Mouse (Mus musculus) T-helper 2 cell (primary cell): ENCODE data around the gene Wwox.

ENCODE experiments used
- in situ Hi-C: fragments of 300-600 bp; cut with MboI, MseI; formaldehyde crosslinking; loops from one replicate; pipeline ENCODE4 v1.15.1; 2025; ENCODE audit warnings: high pct_unique_total_duplicates

Gene Wwox

GRCm38 (mm10) chr8:115154096-115154495 lies 714.6 kb downstream of the Wwox start:
- in situ Hi-C loops: no loop called here

- in situ Hi-C loops: no loop called here
These were observed 716.7 kb downstream of the Wwox start for GRCm38 (mm10) chr8:115156142-115156541.

DNA sequence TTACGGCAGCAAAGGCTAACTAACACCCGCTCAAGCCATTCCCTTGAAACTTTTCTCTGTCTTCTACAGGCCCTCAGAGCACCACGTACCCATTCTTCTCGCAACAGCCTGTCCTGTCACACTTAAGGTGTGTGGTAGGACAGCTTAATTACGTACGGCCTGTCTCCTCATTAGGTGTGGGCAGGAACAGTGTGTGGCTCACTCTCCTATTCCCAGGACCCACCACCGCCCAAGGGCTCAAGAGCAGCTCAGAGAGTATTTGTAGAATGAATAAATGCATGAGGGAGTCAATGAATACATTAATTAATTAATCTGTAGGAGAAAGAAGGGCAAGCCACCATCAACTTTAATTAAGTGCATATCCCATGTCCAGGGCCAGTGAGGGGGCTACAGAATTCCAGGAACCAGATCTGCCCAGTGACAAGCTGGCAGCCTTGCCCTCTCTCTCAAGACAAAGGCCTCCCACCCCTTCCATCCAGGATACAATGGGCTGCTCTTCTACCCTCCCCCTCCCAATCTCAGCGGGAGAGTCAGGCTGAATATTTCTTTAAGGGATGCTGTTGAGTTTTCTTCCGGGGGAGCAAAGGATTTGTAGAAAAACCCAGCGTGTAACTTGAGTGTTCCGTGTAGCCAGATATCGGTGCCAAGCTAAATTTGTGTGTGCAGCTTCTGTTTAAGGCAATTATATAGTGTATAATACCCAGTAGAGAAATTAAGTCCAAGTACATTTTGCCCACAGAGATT lies 718.7 kb downstream of the Wwox start:
- in situ Hi-C loops: no loop called here

DNA sequence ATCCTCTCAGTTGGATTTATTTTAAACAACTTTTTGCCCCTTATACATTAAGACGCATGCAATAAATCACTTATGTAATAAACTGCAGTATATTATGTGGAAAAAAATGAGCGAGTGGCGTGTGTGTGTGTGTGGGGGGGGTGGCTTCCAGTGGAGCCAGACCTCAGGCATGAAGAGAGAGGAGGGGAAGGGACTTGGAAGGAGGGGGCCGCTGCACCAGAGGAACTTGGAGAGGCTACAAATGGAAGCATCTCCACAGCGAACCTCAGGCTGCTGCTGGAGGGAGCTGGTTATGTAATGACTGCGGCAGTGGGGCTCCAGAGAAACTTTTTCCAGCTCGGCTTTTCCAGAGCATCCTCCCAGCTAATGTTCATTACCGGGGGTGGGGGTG lies 719.3 kb downstream of the Wwox start:
- in situ Hi-C loops: no loop called here

- in situ Hi-C loops: no loop called here
These were observed 719.8 kb downstream of the Wwox start for GRCm38 (mm10) chr8:115159208-115159607.

DNA sequence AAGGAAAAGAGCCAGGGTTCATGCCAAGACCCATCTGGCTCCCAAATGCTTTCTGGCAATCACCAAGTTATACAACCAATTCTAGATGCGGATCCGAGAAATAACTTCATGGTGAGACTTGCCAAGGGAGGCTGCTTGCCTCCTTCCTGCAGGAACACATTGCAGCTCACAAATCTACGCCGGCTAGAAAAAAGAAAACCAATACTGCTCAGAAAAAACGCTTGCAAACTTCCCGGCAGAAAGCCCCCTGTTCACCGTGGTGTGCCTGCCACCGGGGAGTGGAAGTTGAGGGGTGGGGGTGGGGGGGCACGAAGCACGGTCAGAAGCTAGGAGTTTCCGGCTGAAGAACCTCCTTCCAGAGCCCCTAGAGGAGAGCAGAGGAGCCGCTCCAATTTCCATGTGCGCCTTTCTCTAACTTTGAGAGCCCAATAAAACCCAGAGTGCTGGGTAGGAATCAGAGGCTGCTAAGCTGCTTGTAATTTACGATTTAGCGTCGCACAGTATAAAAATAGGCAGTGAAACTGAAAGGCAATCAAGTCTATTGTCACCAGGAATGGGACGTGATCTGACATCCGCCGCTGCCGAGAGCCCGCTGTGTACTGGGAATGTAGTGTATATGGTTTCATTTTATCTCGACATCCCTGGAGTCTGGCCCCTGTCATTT lies 720.4 kb downstream of the Wwox start:
- in situ Hi-C loops: no loop called here

DNA sequence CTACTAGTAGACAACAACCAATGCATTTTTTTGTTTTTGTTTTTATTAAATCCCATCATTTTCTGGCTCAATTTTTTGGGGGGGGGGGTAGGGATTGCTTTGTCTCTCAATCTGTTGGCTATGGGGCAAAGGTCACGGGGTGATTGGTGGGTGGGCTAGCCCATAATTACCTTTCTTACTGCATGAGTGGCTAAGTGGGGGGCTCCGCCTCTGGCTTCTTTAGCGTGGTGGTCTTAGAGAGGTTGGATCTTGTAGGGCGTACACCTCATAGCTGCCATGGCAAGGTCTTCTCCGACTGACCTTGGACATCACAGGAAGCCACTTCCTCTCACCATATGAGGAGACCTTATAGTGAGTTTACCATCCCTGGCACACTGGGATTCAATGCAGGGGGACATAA lies 721.0 kb downstream of the Wwox start:
- in situ Hi-C loops: no loop called here

DNA sequence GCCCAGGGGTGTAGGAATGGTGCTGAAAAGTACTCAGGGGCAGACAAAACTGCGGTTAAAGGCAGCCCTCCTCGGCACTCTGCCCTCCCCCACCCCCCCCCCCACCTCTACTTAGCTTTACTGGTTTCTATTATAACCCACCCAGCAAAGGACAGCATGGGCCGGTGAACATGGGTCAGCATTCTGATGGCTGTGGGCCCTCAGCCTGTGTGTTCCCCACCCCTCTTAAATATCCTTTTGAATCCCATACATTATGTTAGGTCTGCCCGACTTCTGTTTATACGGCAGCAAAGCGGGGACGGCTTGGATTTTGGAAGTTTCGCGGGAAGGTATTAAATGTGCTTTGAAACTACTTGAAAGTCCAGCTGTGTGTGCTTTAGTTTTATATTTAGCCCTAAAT lies 722.1 kb downstream of the Wwox start:
- in situ Hi-C loops: no loop called here

DNA sequence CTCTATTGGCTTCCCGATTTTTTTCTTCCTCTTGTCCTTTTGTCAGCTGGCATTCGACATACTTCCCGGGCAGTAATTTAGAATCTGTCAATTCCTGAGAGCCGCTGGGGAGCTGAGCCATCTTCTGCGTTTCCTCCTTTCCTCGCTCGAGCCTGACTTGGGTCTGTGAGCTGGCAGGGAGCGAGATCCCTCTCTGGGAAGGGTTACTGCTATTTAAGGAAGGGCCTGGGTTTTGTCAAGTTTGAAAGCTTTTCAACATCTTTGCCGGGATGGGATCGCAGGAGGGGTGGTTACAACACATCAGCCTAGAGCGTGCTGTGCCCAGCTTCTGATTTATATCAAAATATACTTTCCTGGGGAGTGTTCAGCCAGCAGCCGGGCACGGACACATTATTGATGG lies 725.4 kb downstream of the Wwox start:
- in situ Hi-C loops: no loop called here

- in situ Hi-C loops: no loop called here
These were observed 734.2 kb downstream of the Wwox start for GRCm38 (mm10) chr8:115173634-115174081.

DNA sequence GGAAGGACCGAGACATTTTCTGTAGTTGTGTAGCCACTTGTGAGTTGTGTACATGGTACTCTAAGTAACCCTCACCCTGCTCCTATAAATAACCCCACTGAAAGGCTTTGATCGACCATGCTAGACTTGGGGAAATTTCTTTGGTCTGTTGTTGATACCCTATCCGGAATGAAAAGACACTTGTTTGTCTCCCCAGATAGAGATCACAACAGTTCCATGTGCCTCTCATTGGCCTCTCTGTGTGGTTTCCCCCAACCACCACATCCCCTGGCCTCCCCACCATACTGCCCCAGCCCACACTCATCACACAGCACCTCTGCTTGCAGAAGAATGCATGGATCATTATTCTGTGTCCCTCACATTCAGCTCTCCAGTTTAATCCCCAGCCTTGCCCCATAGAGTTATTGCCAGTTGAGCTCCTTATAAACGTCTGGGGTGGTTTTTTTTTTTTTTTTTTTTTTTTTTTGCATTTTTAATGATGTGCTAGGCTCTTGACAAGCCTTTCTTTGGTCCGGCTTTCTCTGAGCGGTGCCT lies 746.0 kb downstream of the Wwox start:
- in situ Hi-C loops: no loop called here

GRCm38 (mm10) chr8:115186121-115186811 lies 746.8 kb downstream of the Wwox start:
- in situ Hi-C loops: no loop called here

DNA sequence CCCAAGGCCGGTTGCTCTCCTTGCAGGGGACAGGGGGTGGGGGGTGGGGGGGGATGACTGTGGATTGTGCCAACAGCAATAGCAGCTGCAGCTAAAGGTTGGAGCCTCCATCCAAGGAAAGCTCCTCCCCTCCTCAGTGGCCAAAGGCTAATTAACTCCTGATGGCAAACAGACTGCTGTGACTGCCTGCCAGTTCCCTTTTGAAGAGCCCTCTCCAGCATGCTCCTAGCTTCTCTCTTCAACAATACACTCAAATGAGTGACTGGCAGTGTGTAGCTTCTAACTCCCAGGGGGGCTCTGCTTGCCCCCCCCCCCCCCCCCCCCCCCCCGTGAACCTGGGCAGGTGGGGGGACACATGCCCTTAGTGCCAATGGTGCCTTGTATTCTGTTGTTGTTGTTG lies 747.4 kb downstream of the Wwox start:
- in situ Hi-C loops: no loop called here

DNA sequence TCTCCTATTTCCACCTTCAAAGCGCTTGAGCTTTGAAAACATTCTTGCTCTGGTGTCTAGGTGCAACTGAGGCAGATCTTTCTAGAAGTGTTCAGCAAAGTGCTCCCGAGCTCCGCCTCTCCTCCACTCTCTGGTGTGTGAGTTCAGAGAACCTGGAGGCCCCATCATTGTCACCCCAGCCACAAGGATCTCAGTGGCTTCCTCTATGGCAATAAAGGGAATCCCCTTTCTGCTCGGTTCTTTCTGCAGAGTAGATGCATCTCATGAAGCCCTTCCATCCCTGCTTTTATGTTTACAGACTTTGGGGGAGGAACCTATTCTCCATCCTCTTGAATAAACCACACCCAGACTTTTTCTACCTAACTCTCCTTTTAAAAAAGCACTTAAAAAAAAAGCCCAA lies 749.0 kb downstream of the Wwox start:
- in situ Hi-C loops: no loop called here

DNA sequence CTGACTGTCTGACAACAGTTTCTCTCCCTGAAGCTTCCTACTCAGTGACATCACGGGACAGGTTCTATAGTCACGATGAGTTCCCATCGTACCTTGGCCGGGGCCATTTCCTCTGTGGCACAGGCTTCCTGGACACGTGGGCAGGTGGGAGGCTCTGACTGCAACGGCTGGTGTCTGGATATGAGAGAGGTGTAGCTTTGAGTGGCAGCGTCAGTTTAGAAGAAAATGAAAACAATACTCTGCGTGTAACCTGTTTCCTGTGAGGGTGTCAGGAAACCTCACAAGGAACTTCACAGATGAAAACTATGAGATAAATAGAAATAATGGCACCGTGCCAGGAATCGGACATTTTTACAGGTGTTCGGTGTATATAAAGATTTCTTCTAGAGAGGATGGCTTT lies 750.4 kb downstream of the Wwox start:
- in situ Hi-C loops: no loop called here

DNA sequence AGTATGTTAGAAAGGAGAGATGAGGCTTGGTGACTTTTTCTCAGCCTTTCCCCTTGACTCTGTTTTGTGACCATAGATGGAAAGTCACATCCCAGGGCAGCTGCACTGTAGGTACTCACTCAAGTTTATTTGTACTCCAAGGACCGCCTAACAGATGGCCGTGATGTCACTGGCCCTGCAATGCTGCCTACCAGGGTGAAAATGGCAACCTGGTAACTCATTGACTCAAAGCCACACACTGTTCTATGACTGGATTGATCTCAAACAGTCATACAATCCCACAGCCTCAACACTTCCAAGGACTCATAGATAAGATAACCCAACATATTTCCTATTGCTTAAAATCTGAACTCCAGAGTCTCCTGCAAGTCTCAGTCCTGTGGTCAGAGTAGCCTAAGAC lies 754.3 kb downstream of the Wwox start:
- in situ Hi-C loops: no loop called here

DNA sequence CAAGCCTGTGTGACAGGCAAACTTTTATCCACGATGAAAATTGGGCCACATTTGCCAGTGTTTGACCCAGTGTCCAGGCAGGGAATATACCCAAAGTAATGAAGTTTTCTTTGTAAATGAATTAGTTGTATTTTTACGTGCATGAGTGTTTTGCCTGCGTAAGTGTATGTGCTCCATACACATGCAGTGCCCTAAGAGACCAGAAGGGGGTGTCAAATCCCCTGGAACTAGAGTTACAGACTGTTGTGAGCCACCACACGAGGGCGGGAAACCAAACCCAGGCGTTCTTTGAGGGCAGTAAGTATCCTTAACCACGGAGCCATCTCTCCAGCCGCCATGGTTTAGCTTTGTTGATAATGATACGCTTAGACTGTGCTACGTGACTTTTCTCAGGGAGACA lies 755.9 kb downstream of the Wwox start:
- in situ Hi-C loops: no loop called here

- in situ Hi-C loops: no loop called here
These were observed 757.4 kb downstream of the Wwox start for GRCm38 (mm10) chr8:115196859-115197258.

- in situ Hi-C loops: no loop called here
These were observed 759.7 kb downstream of the Wwox start for GRCm38 (mm10) chr8:115199204-115199603.

GRCm38 (mm10) chr8:115199616-115200150 lies 760.2 kb downstream of the Wwox start:
- in situ Hi-C loops: no loop called here

GRCm38 (mm10) chr8:115201726-115202125 lies 762.3 kb downstream of the Wwox start:
- in situ Hi-C loops: no loop called here

- in situ Hi-C loops: no loop called here
These were observed 768.0 kb downstream of the Wwox start for GRCm38 (mm10) chr8:115207480-115207879.
